Comparison of ENCODE assay signal across 10 mouse cellular contexts in the genomic region with DNA sequence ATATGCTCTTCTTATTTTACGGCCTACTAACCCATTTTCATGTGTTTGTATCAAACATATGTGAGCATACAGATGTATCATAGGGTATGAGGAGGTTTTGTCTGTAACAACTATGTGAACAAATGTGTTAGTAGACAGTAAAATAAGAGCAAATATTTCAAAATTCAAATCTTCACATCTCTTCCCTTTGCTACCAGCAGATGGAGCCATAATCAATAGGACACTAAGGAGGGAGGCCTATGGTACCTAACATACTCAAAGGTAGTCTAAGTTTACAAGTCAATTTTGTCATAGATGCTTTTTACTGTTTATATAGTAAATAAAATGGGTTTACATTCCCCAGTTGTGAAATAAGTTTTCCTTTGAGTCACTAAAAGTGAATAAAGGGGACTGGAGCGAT.
DNase-seq lines count a peak whose midpoint lies in the region; ATAC-seq and TF ChIP-seq lines count a peak whose summit lies in the region.
"Had no signal": no experiment of that assay in that cellular context is flagged by ENCODE, and none has a peak within 500 bp of the region (broad histone marks: within the 10 kb centered on the region; RNA-seq: fewer than 3 reads in every experiment).

No protein-coding gene starts in this region.

- no peaks in the 10 kb centered on the region for H3K4me1 ChIP-seq in lung, adult 2 months (ENCODE audit: control insufficient read depth, insufficient read depth, low read length)
- H3K4me1 ChIP-seq: midbrain, embryonic 12.5 days had no signal

- no peak for TF ChIP-seq POLR2A in lung, adult 2 months (IDR thresholded peaks at IDR 0.05; ENCODE audit: borderline replicate concordance, extremely low read depth, low read depth, low read length)

- peak; percentile 22; the same call in 1 of the 2 replicates for TF ChIP-seq CTCF in lung, adult 2 months (IDR thresholded peaks at IDR 0.05; ENCODE audit: insufficient read depth, low read length)

- H3K4me3 ChIP-seq in lung, adult 2 months (replicated peaks; ENCODE audit: extremely low read depth, low read depth, low read length) = no peak overlapping the region
- H3K4me3 ChIP-seq: heart, embryonic 15.5 days; midbrain, embryonic 12.5 days had no signal

- whole genome bisulfite sequencing in lung, adult 2 months = 91% methylated on average over 2 of the region's 2 CpGs

- DNase-seq in frontal cortex, postnatal 36 days (ENCODE audit: low spot score in 2 of 2) = no peak
- DNase-seq in lung, adult 2 months = no peak
- no peak for DNase-seq in lung, adult 18-20 months
- DNase-seq in adipocyte (ENCODE audit: low spot score) = peak; percentile 68
- DNase-seq in naive thymus-derived CD4-positive, alpha-beta T cell, adult 2 months (ENCODE audit: low read depth) = peak; percentile 67
- DNase-seq in adrenal gland, adult 18-20 months (ENCODE audit: low spot score in 2 of 2) = no peak
- DNase-seq in layer of hippocampus, adult 9-10 months (ENCODE audit: low spot score) = no peak

- peak; percentile 31; the same call in 1 of the 2 replicates for ATAC-seq in frontal cortex, adult (ENCODE audit: low TSS enrichment)

Comparison
In these comparisons a context has a peak if more than half of its experiments do, and no peak if none do; other contexts are left out.
1. DNase-seq: peak in adipocyte (single experiment) and naive thymus-derived CD4-positive, alpha-beta T cell, adult 2 months (single experiment); none in frontal cortex, postnatal 36 days (0 of 2), lung, adult 2 months (single experiment), lung, adult 18-20 months (0 of 2), adrenal gland, adult 18-20 months (0 of 2) and layer of hippocampus, adult 9-10 months (single experiment).